Mouse (Mus musculus): ENCODE results near the gene Pgrmc2.

Pgrmc2 gene

GRCm38 (mm10) chr3:41070519-41070918, 12.3 kb downstream of the Pgrmc2 start:
- no peak for DNase-seq (ENCODE audit: low spot score in 2 of 2)

GRCm38 (mm10) chr3:41065320-41065719, 17.5 kb downstream of the Pgrmc2 start:
- no peak for DNase-seq (ENCODE audit: low spot score in 2 of 2)

GRCm38 (mm10) chr3:41062758-41063157, 20.1 kb downstream of the Pgrmc2 start:
- DNase-seq (ENCODE audit: low spot score in 2 of 2) = no peak

GRCm38 (mm10) chr3:41061831-41062565, 20.8 kb downstream of the Pgrmc2 start:
- DNase-seq (ENCODE audit: low spot score in 2 of 2) = no peak

- DNase-seq (ENCODE audit: low spot score in 2 of 2) = no peak
These were observed 23.6 kb downstream of the Pgrmc2 start for GRCm38 (mm10) chr3:41059249-41059648.

- peak; percentile 37 to 40 for DNase-seq (ENCODE audit: low spot score in 2 of 2)
These were observed 24.5 kb downstream of the Pgrmc2 start for GRCm38 (mm10) chr3:41058395-41058794.

- no peak for DNase-seq (ENCODE audit: low spot score in 2 of 2)
These were observed 29.5 kb downstream of the Pgrmc2 start for GRCm38 (mm10) chr3:41053334-41053733.

- no peak for DNase-seq (ENCODE audit: low spot score in 2 of 2)
These were observed 35.0 kb downstream of the Pgrmc2 start for GRCm38 (mm10) chr3:41047838-41048237.

- DNase-seq (ENCODE audit: low spot score in 2 of 2) = no peak
These were observed 39.0 kb downstream of the Pgrmc2 start for GRCm38 (mm10) chr3:41043756-41044354.

GRCm38 (mm10) chr3:41042195-41042938, 40.5 kb downstream of the Pgrmc2 start:
- DNase-seq (ENCODE audit: low spot score in 2 of 2) = no peak

- no peak for DNase-seq (ENCODE audit: low spot score in 2 of 2)
These were observed 41.6 kb downstream of the Pgrmc2 start for GRCm38 (mm10) chr3:41041241-41041640.

GRCm38 (mm10) chr3:41038297-41038916, 44.4 kb downstream of the Pgrmc2 start:
- DNase-seq (ENCODE audit: low spot score in 2 of 2) = no peak

GRCm38 (mm10) chr3:41031286-41032210, 51.3 kb downstream of the Pgrmc2 start:
- no peak for DNase-seq (ENCODE audit: low spot score in 2 of 2)

- DNase-seq (ENCODE audit: low spot score in 2 of 2) = no peak
These were observed 52.1 kb downstream of the Pgrmc2 start for GRCm38 (mm10) chr3:41030705-41031104.

GRCm38 (mm10) chr3:41021980-41022379, 60.9 kb downstream of the Pgrmc2 start:
- DNase-seq (ENCODE audit: low spot score in 2 of 2) = peak in 1 of 2 experiments; percentile 8

GRCm38 (mm10) chr3:41020687-41021086, 62.2 kb downstream of the Pgrmc2 start:
- DNase-seq (ENCODE audit: low spot score in 2 of 2) = no peak

- no peak for DNase-seq (ENCODE audit: low spot score in 2 of 2)
These were observed 64.7 kb downstream of the Pgrmc2 start for GRCm38 (mm10) chr3:41018022-41018608.

Data from frontal cortex, postnatal 14 days (tissue).